Mouse (Mus musculus): ENCODE results near the gene Chchd6.

GRCm38 (mm10) chr6:89592016-89592415 is 3.4 kb downstream of the Chchd6 start:
- TF ChIP-seq ZNF384 (IDR thresholded peaks at IDR 0.05; ENCODE audit: low read depth, low read length) (no peak), E2F4 (IDR thresholded peaks at IDR 0.05; ENCODE audit: borderline replicate concordance, low read depth, low read length) (no peak), KAT2A (conservative IDR thresholded peaks at IDR 0.05; ENCODE audit: low read depth, low read length) (no peak), POLR2A (IDR thresholded peaks at IDR 0.05; ENCODE audit: control insufficient read depth in 1 of 2, insufficient read depth in 1 of 2, low read depth in 1 of 2, low read length in 2 of 2, poor library complexity in 1 of 2) (no peak), NRF1 (IDR thresholded peaks at IDR 0.05; ENCODE audit: insufficient read depth, low read depth, low read length, poor library complexity, severe bottlenecking) (no peak), SIN3A (IDR thresholded peaks at IDR 0.05; ENCODE audit: low read length) (no peak), TAL1 (IDR thresholded peaks at IDR 0.05; ENCODE audit: low read length) (no peak), ZMIZ1 (IDR thresholded peaks at IDR 0.05; ENCODE audit: low read depth, low read length) (no peak), CTCF (IDR thresholded peaks at IDR 0.05 in 2 of 3, conservative IDR thresholded peaks at IDR 0.05 in 1 of 3; ENCODE audit: control insufficient read depth in 1 of 3, insufficient read depth in 1 of 3, low read depth in 2 of 3, low read length in 3 of 3, poor library complexity in 1 of 3, severe bottlenecking in 1 of 3) (no peak), ELF1 (IDR thresholded peaks at IDR 0.05; ENCODE audit: low read depth, low read length) (no peak)

Measured in MEL (cell line).